Comparison of ENCODE assay signal across 7 mouse cellular contexts in genomic region chr5:32742149-32742548, GRCm38 (mm10). TPM values are rescaled to one million over a fixed set of nuclear protein-coding genes. Genes with fewer than 3 reads are reported as not detected.
DNase-seq lines count a peak whose midpoint lies in the region; ATAC-seq lines count a peak whose summit lies in the region.

No protein-coding gene starts in this region.

- H3K4me2 ChIP-seq in forebrain, embryonic 13.5 days, result peak overlapping the region; percentile 20; the same call in 1 of the 2 replicates

- 51% methylated on average over 9 of the region's 9 CpGs for WGBS in forebrain, embryonic 13.5 days

- H3K4me1 ChIP-seq in forebrain, embryonic 13.5 days, result peaks cover 26% of the 10 kb centered on the region

- peak overlapping the region; percentile 76 for H3K27ac ChIP-seq in forebrain, embryonic 13.5 days

- ATAC-seq in forebrain, embryonic 13.5 days, result peak; percentile 65
- ATAC-seq in megakaryocyte progenitor cell, adult 5-6 weeks (replicated peaks; ENCODE audit: poor library complexity), result 0 out of 2 replicates have a peak, but pooled peaks have one; percentile 15

- no peaks in the 10 kb centered on the region for H3K27me3 ChIP-seq in forebrain, embryonic 13.5 days

- H3K9me3 ChIP-seq in forebrain, embryonic 13.5 days (replicated peaks), result no peaks in the 10 kb centered on the region

- no peak overlapping the region for H3K4me3 ChIP-seq in forebrain, embryonic 13.5 days

- H3K9ac ChIP-seq in forebrain, embryonic 13.5 days, result peak overlapping the region; percentile 37; the same call in 1 of the 2 replicates

- no peaks in the 10 kb centered on the region; the same call in 1 of the 2 replicates for H3K36me3 ChIP-seq in forebrain, embryonic 13.5 days (ENCODE audit: poor library complexity, severe bottlenecking)

- peak; percentile 21 for DNase-seq in ES-CJ7 (ENCODE audit: low read depth, low spot score)
- peak; percentile 93 for DNase-seq in brain, adult 2 months (ENCODE audit: low read depth, low spot score)
- peak; percentile 69 for DNase-seq in layer of hippocampus, adult 9-10 months (ENCODE audit: low spot score)
- peak; percentile 37 for DNase-seq in thymus, postnatal 25 days
- no peak for DNase-seq in adrenal gland, adult 18-20 months (ENCODE audit: low spot score in 2 of 2)

RNA-seq across cellular contexts. Expression of gene Pisd, which starts 43.3 kb away (rescaled TPM):
- 76.6 and 85.5 TPM in 2 replicates for polyA plus RNA-seq in forebrain, embryonic 13.5 days (2015; fragmentation: Nextera tagmentation; extraction: Ambion mirVana)
- 32.3 and 33.8 TPM in 2 replicates for total RNA-seq in megakaryocyte progenitor cell, adult 5-6 weeks (2015)
- total RNA-seq in megakaryocyte progenitor cell, adult 5-6 weeks (2017), result 34.5 and 38.9 TPM in 2 replicates
- 10 to 100 TPM; 62.7 to 63.9 TPM for total RNA-seq in adrenal gland, adult 18-20 months (2021)

Comparison
In these comparisons a context has a peak if more than half of its experiments do, and no peak if none do; other contexts are left out.
1. DNase-seq: peak in ES-CJ7 (single experiment), brain, adult 2 months (single experiment), layer of hippocampus, adult 9-10 months (single experiment) and thymus, postnatal 25 days (single experiment); none in adrenal gland, adult 18-20 months (0 of 2).